Mouse (Mus musculus) ovary, adult 10 weeks (tissue): Measurements from ENCODE around the gene Dnajb11. TPM values are rescaled to one million over a fixed set of nuclear protein-coding genes. Genes with fewer than 3 reads are reported as not detected.

Experiments
- polyA plus RNA-seq: library from polyadenylated mRNA; stranded (reverse); fragments of 350-450 nt; fragmentation: Illumina TruSeq; extraction: RNeasy Lipid Tissue Mini Kit (QIAGEN cat#74804); gene quantifications from one replicate; pipeline ENCODE4 v1.2.3, GENCODE M21; 2014

The Dnajb11 gene
- 62.3 TPM for polyA plus RNA-seq

DNA sequence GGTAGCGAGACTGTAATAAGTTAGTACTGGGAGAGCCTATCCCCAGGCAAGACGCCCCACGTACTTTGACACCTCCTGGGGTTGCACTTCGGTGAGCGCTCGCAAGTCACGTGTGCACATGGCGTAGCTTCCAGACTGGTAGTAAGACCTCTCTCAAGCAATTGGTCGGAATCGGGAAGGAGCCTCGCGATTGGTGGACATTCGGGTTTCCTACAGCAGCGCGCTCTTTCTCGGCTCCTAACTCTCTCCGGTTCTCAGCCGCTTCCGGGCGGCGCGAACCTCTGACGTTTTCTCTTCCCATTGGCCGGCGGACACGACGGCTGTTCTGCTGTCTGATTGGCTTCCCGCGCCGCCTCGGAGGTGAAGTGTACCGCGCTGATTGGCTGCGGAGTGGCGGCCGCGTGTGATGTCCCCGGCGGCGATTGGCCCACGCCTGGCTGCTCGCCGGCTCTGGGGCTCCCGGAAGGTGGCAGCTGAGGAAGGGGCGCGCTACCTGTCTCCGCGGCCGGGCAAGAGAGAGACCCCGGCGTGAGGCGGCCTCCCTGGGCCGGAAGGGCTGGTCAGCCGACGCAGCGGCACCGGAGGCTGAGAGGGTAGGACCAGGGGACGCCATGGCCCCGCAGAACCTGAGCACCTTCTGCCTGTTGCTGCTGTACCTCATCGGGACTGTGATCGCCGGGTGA, at the start of gene Dnajb11, which contains the start of gene Tbccd1:
Gene Dnajb11, plus strand, starts transcription at position 415 of the 683 bp plus-strand sequence.
Gene Tbccd1, minus strand, starts transcription at position 239 of the 683 bp plus-strand sequence.

DNA sequence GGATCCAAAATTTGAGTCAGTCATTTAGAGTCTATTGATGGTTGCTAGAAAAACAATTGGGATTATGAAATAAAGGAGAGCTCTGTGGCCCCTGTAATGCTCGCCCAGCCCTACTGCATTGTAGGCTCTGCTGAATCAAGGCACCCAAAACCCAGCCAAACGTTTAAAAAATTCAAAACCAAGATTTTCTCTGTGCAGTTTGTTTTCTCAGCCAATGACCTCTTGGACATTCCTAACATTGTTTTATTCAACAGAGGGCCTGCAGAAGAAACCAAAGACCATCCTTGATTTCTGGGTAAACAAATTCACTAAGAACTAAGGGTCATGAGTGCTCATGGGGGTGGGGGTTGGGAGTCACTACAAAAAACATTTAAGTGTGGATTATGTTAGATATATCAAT, 46.2 kb upstream of the Dnajb11 start, which contains the start of gene Crygs:
Gene Crygs, minus strand, starts transcription at position 101 of the 400 bp plus-strand sequence.

DNA sequence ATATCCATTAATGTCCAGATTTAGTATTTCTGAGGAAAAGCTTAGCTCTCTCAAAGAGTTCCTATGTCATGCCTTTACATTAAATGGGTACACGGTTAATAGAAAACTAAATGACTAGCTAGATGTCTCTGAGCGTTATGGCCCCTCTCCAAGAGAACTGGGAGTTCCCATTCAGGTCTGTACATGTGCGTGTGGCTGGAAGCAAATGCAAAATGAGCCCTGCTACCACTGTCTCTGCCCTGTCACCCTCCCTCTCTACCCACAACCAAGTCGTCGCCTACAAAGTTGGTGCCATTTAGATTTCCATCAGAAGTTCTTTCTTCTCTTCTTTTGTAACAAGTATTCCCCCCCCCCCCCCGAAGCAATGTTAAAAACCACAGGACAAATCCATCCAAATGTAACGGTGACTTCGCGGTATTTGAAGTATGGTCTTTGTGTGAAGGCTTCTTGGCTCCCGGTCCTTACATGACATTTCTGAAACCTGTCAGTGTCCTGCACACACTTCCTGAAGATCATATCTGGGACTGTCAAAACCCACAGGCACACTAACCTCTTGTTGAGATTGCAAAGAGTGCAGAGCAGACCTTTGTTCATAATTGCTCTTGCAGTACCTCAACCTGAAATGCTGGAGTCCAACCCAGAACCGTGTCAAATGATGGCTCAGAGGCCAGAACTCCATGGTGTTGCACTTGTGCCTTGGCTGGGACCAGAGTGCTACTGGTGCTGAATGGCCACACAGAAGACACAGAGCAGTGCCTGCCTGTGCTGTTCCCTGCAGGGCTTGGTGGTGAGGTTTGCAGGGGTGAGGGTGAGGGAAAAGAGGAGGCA, 33.3 kb downstream of the Dnajb11 start, which contains the start of gene Ahsg:
Gene Ahsg, plus strand, starts transcription at position 595 of the 828 bp plus-strand sequence.

DNA sequence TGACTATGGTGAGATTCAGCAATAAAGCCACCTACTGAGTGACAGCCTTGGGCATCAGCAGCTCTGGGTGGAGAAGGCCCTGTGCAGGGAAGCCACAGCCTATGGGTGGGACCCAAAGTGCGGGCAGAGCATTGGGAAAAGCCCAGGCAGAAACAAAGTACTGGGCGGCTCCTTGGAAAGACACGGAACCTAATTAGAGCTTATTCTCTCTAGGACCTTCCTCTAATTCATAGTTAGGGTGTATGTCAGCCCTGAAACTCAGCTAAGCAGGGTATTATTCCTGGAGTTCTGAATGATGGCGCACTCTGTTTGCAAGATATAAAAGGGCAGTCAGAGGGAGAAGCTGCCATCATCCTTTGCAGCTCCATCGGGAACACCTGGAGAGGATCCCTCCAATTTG, 60.4 kb downstream of the Dnajb11 start, which contains the start of gene Fetub:
Gene Fetub, plus strand, starts transcription at position 301 of the 400 bp plus-strand sequence.

Other genes with a start within 250 kb of the Dnajb11 start
- gene Dgkg, start 200.6 kb upstream of the Dnajb11 start, polyA plus RNA-seq, result 0.31 TPM
- gene Crygs, start 46.3 kb upstream of the Dnajb11 start, polyA plus RNA-seq, result not detected
- gene Tbccd1, start 176 bp upstream of the Dnajb11 start, polyA plus RNA-seq, result 15.4 TPM
- 1.5 TPM for gene Ahsg, start 33.4 kb downstream of the Dnajb11 start, polyA plus RNA-seq
- gene Fetub, start 60.5 kb downstream of the Dnajb11 start, polyA plus RNA-seq, result 8.5 TPM
- gene Hrg, start 93.2 kb downstream of the Dnajb11 start, polyA plus RNA-seq, result not detected
- 1.5 TPM for gene Kng2, start 171.6 kb downstream of the Dnajb11 start, polyA plus RNA-seq
- not detected for gene Kng1, start 200.0 kb downstream of the Dnajb11 start, polyA plus RNA-seq
- 1,842 TPM for gene Eif4a2, start 249.6 kb downstream of the Dnajb11 start, polyA plus RNA-seq